ENCODE assay signal across 21 mouse cellular contexts in the genomic region with DNA sequence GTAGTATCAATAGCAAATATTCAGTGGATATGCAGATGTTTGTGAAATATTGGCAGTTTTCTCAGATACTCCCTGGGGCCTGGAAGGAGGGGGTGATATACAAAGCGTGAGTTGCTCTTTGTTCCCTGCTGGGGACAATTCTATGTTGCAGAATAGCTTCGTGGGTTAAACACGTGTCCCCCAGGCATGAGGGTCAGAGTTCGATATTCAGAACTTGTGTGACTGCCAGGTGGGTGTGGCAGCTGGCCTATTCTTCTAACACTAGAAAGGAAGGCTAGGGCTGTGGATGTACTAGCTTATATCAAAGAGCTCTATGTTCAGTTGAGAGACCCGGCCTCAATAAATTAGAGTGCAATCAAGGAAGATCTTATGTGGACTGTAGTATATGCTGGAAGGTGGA.
DNase-seq lines count a peak whose midpoint lies in the region; ATAC-seq and TF ChIP-seq lines count a peak whose summit lies in the region.
"Had no signal": no experiment of that assay in that cellular context is flagged by ENCODE, and none has a peak within 500 bp of the region (broad histone marks: within the 10 kb centered on the region; RNA-seq: fewer than 3 reads in every experiment).

No protein-coding gene starts in this region.

- H3K36me3 ChIP-seq in heart, embryonic 10.5 days, result no peaks in the 10 kb centered on the region
- no peaks in the 10 kb centered on the region for H3K36me3 ChIP-seq in kidney, embryonic 16.5 days (ENCODE audit: insufficient read depth, low read length)
- H3K36me3 ChIP-seq in intestine, postnatal 0 days (ENCODE audit: control insufficient read depth, insufficient read depth), result 0 out of 2 replicates have a peak, but pooled peaks cover 5% of the 10 kb centered on the region
- no peaks in the 10 kb centered on the region for H3K36me3 ChIP-seq in forebrain, embryonic 12.5 days (replicated peaks)
- H3K36me3 ChIP-seq: embryonic facial prominence, embryonic 12.5 days; heart, embryonic 13.5 days; hindbrain, embryonic 15.5 days had no signal

- no peak overlapping the region for H3K27ac ChIP-seq in heart, embryonic 10.5 days
- no peak overlapping the region for H3K27ac ChIP-seq in kidney, embryonic 16.5 days (ENCODE audit: low read length)
- H3K27ac ChIP-seq in intestine, postnatal 0 days (ENCODE audit: low read depth, low read length), result no peak overlapping the region
- H3K27ac ChIP-seq in forebrain, embryonic 12.5 days, result no peak overlapping the region
- H3K27ac ChIP-seq: embryonic facial prominence, embryonic 12.5 days; forebrain, embryonic 13.5 days; heart, embryonic 13.5 days; hindbrain, embryonic 15.5 days had no signal

- no peaks in the 10 kb centered on the region for H3K27me3 ChIP-seq in heart, embryonic 10.5 days (ENCODE audit: insufficient read depth, poor library complexity, severe bottlenecking)
- H3K27me3 ChIP-seq in kidney, embryonic 16.5 days (ENCODE audit: insufficient read depth, low read length), result no peaks in the 10 kb centered on the region
- no peaks in the 10 kb centered on the region for H3K27me3 ChIP-seq in intestine, postnatal 0 days (replicated peaks; ENCODE audit: control insufficient read depth, insufficient read depth, low read length)
- no peaks in the 10 kb centered on the region for H3K27me3 ChIP-seq in forebrain, embryonic 12.5 days
- H3K27me3 ChIP-seq: embryonic facial prominence, embryonic 12.5 days; forebrain, embryonic 13.5 days; heart, embryonic 13.5 days; hindbrain, embryonic 15.5 days had no signal

- no peak for TF ChIP-seq CTCF in intestine, postnatal 0 days (IDR thresholded peaks at IDR 0.05; ENCODE audit: low read depth)

- H3K4me1 ChIP-seq in heart, embryonic 10.5 days, result no peaks in the 10 kb centered on the region
- no peaks in the 10 kb centered on the region for H3K4me1 ChIP-seq in kidney, embryonic 16.5 days (ENCODE audit: insufficient read depth, low read length)
- H3K4me1 ChIP-seq in intestine, postnatal 0 days (replicated peaks; ENCODE audit: control insufficient read depth, insufficient read depth, low read length), result no peaks in the 10 kb centered on the region
- H3K4me1 ChIP-seq in forebrain, embryonic 12.5 days, result no peaks in the 10 kb centered on the region
- H3K4me1 ChIP-seq: embryonic facial prominence, embryonic 12.5 days; forebrain, embryonic 13.5 days; hindbrain, embryonic 15.5 days had no signal

- no peaks in the 10 kb centered on the region for H3K9me3 ChIP-seq in heart, embryonic 10.5 days
- H3K9me3 ChIP-seq in kidney, embryonic 16.5 days (ENCODE audit: low read length), result no peaks in the 10 kb centered on the region
- H3K9me3 ChIP-seq in intestine, postnatal 0 days (ENCODE audit: control insufficient read depth), result no peaks in the 10 kb centered on the region
- no peaks in the 10 kb centered on the region for H3K9me3 ChIP-seq in forebrain, embryonic 12.5 days
- H3K9me3 ChIP-seq: embryonic facial prominence, embryonic 12.5 days; forebrain, embryonic 13.5 days; G1E; heart, embryonic 13.5 days; hindbrain, embryonic 15.5 days had no signal

- peak; percentile 51 for DNase-seq in heart, adult 11 months
- DNase-seq in heart, embryonic 10.5 days (ENCODE audit: low spot score), result no peak
- peak; percentile 4 to 45 for DNase-seq in kidney, adult 8-10 months
- DNase-seq in cerebellum, adult 18-20 months, result no peak
- DNase-seq: adrenal gland, adult 8-10 months; adrenal gland, postnatal 36 days; B cell, adult 2 months; cerebellum, adult 9-10 months; cerebellum, postnatal 25 days; forebrain, postnatal 0 days; gastrocnemius, postnatal 14 days; heart, postnatal 36 days had no signal

- ATAC-seq in kidney, embryonic 16.5 days (ENCODE audit: low FRiP score, low TSS enrichment), result no peak
- peak; percentile 79 for ATAC-seq in intestine, postnatal 0 days
- ATAC-seq in forebrain, embryonic 12.5 days (ENCODE audit: low FRiP score), result no peak
- ATAC-seq: CD4-positive, CD25-positive, alpha-beta regulatory T cell, adult 4 months; forebrain, embryonic 13.5 days; forebrain, postnatal 0 days had no signal

- WGBS in heart, embryonic 10.5 days, result 87% methylated on average over 5 of the region's 5 CpGs
- WGBS in kidney, embryonic 16.5 days, result 87% methylated on average over 5 of the region's 5 CpGs
- WGBS in intestine, postnatal 0 days, result 51% methylated on average over 5 of the region's 5 CpGs
- 64% methylated on average over 5 of the region's 5 CpGs for WGBS in forebrain, embryonic 12.5 days

- H3K4me2 ChIP-seq in kidney, embryonic 16.5 days (replicated peaks; ENCODE audit: low read depth, low read length), result no peak overlapping the region
- H3K4me2 ChIP-seq in intestine, postnatal 0 days (replicated peaks; ENCODE audit: low read depth), result no peak overlapping the region
- H3K4me2 ChIP-seq in forebrain, embryonic 12.5 days, result no peak overlapping the region
- H3K4me2 ChIP-seq: embryonic facial prominence, embryonic 12.5 days; forebrain, embryonic 13.5 days; heart, embryonic 13.5 days; hindbrain, embryonic 15.5 days had no signal

- H3K4me3 ChIP-seq in heart, embryonic 10.5 days, result no peak overlapping the region
- H3K4me3 ChIP-seq in kidney, embryonic 16.5 days (ENCODE audit: low read length), result no peak overlapping the region
- H3K4me3 ChIP-seq in intestine, postnatal 0 days (ENCODE audit: low read depth, low read length), result no peak overlapping the region
- H3K4me3 ChIP-seq in forebrain, embryonic 12.5 days (replicated peaks), result no peak overlapping the region
- H3K4me3 ChIP-seq: embryonic facial prominence, embryonic 12.5 days; forebrain, embryonic 13.5 days; heart, embryonic 13.5 days; hindbrain, embryonic 15.5 days had no signal

- no peak overlapping the region for H3K9ac ChIP-seq in kidney, embryonic 16.5 days (replicated peaks; ENCODE audit: low read length)
- H3K9ac ChIP-seq in intestine, postnatal 0 days (ENCODE audit: low read depth, low read length), result no peak overlapping the region
- no peak overlapping the region for H3K9ac ChIP-seq in forebrain, embryonic 12.5 days
- H3K9ac ChIP-seq: embryonic facial prominence, embryonic 12.5 days; forebrain, embryonic 13.5 days; forebrain, postnatal 0 days; heart, embryonic 13.5 days; hindbrain, embryonic 15.5 days had no signal

Comparison
In these comparisons a context has a peak if more than half of its experiments do, and no peak if none do; other contexts are left out.
1. DNase-seq: peak in heart, adult 11 months (single experiment) and kidney, adult 8-10 months (2 of 2); none in heart, embryonic 10.5 days (single experiment) and cerebellum, adult 18-20 months (0 of 2).